Mouse (Mus musculus) liver (tissue): ENCODE results near the gene Rnaseh2a.

Experiments used
- DNase-seq: peaks from one replicate; pipeline ENCODE4 v3.0.0-alpha.2; 2020; ENCODE audit warnings: mixed read lengths

The Rnaseh2a gene

GRCm38 (mm10) chr8:84969241-84970134 lies at the start of gene Rnaseh2a, which contains the start of the genes Gm49661 and Prdx2:
Rnaseh2a (minus strand) TSS chr8:84969767.
Gm49661 (minus strand) TSS chr8:84969433.
Prdx2 (plus strand) TSS chr8:84969587.
- DNase-seq, result peak; percentile 95

GRCm38 (mm10) chr8:85017209-85017608 lies 47.6 kb upstream of the Rnaseh2a start:
- no peak for DNase-seq

DNA sequence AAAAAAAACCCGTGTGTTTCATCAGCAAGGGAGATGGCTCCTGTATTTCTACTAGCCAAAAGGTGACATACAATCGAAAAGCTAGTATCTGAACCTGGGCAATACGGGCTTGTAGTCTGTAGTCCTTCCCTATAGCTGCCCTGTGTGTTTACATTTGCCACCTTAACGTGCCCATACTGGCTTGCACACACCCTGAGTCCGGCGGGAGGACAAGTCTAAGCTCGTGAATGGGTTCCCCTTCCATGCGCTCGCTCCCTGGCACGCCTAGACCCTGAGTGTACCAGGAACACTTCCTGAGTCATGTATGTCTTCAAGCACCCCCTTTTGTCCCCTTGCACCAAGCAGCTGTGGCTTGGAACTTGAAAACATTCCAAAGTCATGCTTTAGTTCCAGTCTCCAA lies 47.2 kb upstream of the Rnaseh2a start:
- no peak for DNase-seq

- DNase-seq, result no peak
Measured at GRCm38 (mm10) chr8:85014431-85014830, 44.9 kb upstream of the Rnaseh2a start, which contains the start of gene Best2. Best2 (minus strand) TSS chr8:85014531.

GRCm38 (mm10) chr8:85013230-85013840 lies 43.8 kb upstream of the Rnaseh2a start:
- DNase-seq, result peak; percentile 74

DNA sequence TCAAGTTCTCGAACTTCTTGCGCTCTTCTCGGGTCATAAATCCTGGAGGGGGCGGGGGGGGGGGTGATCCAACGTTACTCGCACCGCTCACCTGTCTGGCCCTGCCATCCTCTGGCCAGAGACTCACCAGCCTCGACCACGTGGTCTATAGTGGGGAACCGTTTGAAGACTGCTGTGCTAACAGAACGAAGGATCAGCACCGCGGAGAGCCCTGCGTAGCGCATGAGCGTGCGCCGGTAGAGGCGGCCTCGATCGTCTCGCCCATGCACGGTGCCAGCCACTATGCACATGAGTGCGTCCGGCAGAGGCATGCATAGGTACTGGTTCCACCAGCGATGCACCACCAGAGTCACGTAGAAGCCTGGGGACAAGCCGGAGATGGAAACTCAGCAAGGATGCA lies 41.7 kb upstream of the Rnaseh2a start:
- no peak for DNase-seq

DNA sequence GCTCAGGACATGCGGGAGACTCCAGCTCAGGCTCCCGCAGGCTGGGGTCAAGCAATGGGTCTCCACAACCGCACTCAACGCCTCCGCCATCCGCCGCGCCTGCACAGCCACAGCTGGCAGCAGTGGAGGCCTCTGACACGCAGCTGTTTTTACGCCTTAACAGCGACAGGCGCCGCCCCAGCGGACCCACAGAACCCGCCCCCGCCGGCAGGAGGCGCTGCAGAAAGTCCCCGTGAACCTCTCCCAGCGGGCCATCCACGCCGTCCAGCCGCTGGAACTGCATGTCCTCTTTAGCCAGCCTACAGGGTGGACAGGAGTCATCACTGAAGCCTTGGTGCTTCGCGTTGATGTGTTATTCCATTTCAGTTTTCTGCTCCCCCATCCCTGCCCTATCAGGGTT lies 38.1 kb upstream of the Rnaseh2a start:
- DNase-seq, result peak; percentile 69

DNA sequence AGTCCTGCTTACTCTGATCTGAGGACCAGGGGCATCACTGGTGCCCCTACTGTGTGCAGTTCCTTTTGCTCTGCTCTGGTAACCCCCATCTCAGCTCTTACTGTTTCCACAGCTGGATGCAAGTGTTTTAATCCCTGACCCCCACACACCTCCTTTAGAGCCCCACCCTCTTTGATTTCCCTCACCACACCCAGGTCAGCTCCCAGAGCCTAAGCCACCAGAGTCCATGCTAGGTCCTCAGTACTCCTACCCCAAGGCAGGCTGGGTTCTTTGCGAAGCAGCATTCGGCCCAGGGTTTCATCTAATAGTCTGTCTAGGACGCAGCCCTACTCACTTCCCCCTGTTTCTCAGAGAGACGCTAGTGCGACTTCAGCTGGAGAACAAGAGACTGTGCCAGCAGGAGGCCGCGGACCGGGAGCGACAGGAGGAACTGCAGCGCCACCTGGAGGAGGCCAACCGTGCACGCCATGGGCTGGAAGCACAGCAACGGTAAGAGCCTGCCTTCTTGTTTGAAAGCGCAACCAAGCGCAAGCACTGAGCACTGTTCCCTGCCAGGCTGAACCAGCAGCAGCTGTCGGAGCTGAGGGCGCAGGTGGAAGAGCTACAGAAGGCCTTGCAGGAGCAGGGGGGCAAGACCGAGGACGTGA lies 28.2 kb upstream of the Rnaseh2a start:
- peak; percentile 91 for DNase-seq

DNA sequence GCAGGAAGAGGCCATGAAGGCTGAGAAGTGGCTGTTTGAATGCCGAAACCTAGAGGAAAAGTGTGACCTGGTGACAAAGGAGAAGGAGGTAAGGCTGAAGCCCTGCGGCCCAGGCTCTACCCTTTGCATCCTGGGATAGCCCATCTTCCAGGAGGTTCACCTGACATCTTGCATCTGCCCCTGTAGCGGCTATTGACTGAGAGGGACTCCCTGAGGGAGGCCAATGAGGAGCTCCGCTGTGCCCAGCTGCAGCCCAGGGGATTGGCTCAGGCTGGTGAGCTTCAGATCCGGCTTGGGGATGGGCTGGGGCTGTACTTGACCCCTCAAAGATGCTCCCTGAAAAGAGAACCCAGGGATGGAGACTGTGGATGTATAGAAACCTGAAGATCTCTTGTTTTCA lies 27.4 kb upstream of the Rnaseh2a start:
- no peak for DNase-seq

- DNase-seq, result no peak
Measured at GRCm38 (mm10) chr8:84995680-84996079, 26.1 kb upstream of the Rnaseh2a start.

DNA sequence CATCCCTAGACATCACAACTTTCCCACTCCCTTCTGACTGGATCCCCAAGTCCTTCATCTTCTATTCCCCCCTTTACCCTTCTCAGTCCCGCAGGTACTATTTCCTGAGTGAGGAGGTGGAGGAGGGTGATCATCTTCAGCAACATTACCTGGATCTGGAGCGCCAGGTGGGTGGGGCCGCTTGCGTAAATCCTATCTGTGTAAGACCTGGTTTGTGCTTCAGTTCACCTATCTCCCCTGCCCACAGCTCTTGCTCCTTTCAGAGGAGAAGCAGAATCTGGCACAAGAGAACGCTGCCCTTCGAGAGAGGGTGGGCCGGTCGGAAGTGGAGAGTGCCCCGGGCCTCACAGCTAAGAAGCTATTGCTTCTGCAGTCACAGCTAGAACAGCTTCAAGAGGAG lies 24.8 kb upstream of the Rnaseh2a start:
- no peak for DNase-seq

GRCm38 (mm10) chr8:84990836-84991235 lies 21.3 kb upstream of the Rnaseh2a start:
- DNase-seq, result peak; percentile 85

DNA sequence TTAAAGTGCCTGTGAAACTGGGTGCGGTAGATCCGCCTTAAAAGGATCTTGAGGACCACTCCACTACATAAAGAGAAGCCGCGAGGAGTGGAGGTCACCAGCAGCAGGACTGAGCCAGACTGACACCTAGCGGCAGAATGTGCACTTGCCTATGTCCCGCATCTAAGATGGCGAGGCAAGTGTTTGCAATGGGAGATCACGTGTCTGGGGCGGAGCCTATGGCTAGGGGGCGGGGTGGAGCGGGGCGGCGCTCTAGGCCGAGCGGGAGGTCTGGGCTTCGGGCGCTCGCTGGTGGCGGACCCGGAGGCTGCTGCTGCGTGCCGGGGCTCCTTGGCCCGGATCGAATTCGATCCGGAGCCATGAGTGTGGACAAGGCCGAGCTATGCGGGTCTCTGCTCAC lies 20.8 kb upstream of the Rnaseh2a start, which contains the start of gene Hook2:
Hook2 (plus strand) TSS at position 255 of the 400 bp plus-strand sequence.
- peak; percentile 99 for DNase-seq

DNA sequence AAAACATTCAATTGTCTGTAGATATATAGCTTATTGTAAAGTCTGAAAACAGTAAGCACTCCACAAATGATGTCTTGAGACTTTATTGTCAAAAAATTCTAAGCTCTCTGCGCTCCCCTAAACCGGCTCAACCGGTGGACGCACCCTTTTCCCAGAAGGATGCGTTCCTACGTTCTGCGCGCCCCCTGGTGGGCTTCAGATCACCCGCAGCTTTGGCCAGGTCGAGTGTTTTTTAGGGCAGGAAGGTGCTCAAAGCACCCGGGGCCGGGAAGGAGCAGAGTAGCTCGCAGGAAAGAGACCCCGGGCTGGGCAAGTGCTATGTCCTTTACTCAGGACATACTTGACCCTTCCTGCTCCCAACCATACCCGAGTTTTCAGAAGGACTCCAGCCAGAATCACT lies 20.2 kb upstream of the Rnaseh2a start:
- peak; percentile 96 for DNase-seq

DNA sequence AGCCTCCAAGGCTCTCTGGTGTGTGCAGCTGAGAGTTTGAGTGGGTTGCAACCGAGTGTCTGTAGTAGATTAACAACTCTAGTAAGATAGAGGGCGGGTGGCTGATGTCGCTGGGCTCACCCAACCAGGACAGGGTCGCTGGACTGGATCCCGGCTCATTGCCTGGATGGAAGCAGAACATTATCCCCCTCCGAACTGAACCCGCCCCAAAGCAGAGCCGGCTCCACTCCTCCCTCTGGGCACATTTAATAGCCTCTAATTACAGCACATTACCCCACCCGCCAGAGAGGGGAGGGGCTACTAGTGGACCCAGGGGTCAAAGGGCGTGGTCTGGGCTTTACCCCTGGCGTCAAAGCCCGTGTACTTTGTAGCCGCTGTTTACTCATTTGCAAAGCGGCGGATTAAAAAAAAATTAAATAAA lies 19.8 kb upstream of the Rnaseh2a start:
- DNase-seq, result peak; percentile 70

DNA sequence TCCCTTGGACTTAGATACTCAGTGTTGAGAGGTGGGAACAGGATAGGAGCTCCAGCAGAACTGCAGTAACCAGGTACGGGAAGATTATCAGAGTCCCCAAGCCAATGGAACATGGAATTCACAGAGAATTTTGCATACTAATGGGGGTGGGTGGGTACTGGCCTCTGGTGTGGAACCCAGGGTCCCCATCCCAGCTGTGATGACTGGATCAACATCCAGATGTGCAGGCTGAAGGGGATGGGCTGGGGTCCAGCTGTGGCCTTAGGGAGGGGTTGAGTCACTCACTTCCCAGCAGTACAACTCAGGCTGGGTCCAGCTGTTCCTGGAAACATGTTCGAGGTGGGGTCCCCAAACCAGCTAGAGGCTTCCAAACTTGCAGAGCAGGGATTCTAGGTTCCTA lies 18.3 kb upstream of the Rnaseh2a start:
- no peak for DNase-seq

- no peak for DNase-seq
Measured at GRCm38 (mm10) chr8:84987388-84987787, 17.8 kb upstream of the Rnaseh2a start.

- no peak for DNase-seq
Measured at GRCm38 (mm10) chr8:84986379-84986945, 16.9 kb upstream of the Rnaseh2a start.

DNA sequence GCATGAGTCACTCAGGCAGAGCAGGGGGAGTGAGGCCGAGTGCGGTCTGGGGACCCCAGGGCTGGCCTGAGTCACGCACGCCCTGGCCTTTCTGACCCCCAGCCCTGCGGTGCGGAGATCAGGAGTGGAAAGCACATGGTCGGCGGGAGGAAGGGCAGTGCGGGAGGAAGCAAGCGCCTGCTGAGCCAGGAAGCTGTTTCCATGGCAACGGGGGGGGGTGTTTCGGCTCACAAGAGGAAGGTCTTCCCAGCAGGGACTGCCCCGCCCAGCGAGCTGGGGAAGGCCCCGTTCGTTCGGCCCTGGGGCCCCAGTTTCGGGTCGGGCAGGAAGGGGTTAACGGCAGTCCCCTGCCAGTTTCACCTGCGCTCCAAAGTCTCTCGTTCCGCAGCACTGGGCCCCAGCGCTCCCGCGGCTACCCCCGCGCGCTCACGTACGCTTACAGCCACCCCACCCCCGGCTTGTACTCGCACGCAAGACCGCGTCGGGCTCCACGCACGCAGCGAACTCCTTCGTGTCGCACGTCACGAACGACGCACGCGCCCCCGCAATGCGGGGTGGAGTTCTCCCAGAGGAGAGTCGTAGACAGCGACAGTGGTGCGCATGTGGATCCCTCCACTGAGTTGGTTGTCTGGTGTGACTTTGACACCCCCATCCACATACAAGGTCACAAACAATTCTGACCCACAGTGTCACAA lies 16.3 kb upstream of the Rnaseh2a start:
- peak; percentile 93 for DNase-seq

DNA sequence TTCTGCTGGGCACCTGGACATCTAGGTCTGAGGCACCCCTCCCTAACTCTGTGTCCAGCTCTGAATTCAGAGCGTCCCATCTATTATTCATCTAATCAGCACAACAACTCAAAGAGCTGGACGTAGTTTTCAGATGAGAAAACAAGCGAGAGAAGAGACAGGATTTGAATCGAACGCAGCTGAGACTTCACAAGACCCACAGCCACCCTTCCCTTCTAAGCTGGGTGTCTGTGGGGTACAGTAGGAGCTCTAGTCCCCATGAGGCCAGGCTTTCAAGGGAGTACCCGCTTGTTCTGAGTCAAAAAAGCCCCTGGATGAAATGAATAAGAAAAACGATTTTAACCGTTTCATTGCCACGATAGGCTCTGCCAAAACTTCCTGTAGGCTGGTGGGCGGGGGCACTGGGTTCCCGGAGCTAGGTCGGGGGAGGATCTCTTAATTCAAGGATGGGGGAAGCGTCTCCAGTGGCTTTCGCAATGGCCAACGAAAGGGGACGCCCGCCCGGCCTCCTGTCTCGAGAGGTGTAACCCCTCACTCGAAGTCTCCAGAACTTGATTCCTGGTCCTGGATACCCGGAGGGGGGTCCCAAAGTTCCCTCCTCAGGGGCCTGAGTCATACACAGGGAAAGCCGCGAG lies 15.6 kb upstream of the Rnaseh2a start:
- DNase-seq, result peak; percentile 53

GRCm38 (mm10) chr8:84984294-84985048 lies 14.9 kb upstream of the Rnaseh2a start:
- peak; percentile 65 for DNase-seq
